In the genomic region with DNA sequence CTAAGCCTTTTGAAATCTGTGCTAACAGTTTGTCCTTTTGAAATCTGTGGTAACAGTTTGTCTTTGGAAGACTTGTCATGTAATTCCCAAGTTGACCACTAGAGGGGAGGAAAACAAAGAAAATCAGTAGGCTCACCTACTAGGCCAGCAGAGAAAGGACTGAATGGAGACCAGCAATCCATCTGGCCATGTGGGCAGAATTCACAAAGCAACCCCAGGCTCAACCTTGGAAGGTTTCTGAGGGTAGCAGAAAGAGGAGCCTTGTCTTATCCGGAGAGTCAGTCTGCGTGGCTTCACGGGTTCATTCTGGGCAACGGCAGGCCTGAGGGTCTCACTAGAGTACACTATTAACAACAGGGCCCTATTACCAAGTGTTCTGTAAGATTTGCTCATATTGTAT, we compare ENCODE assay signal across 8 mouse cellular contexts.
A peak's percentile ranks its signal among the peaks of the same experiment; 100 is the strongest.
DNase-seq lines count a peak whose midpoint lies in the region; ATAC-seq lines count a peak whose summit lies in the region.

No protein-coding gene starts in this region.

- no peaks in the 10 kb centered on the region for H3K9me3 ChIP-seq in embryonic facial prominence, embryonic 10.5 days
- no peaks in the 10 kb centered on the region for H3K9me3 ChIP-seq in midbrain, embryonic 16.5 days (replicated peaks; ENCODE audit: control insufficient read depth, low read length, poor library complexity, severe bottlenecking)

- peak; percentile 9 for DNase-seq in adrenal gland, postnatal 14 days
- DNase-seq in adrenal gland, adult 8-10 months, result no peak
- DNase-seq in right cerebral cortex, postnatal 10 days (ENCODE audit: low spot score in 2 of 2), result peak; percentile 28 to 39
- DNase-seq in right cerebral cortex, postnatal 25 days, result no peak
- DNase-seq in embryonic facial prominence, embryonic 10.5 days (ENCODE audit: low spot score), result peak; percentile 37
- DNase-seq in kidney, postnatal 10 days, result peak; percentile 9

- no peak overlapping the region for H3K27ac ChIP-seq in embryonic facial prominence, embryonic 10.5 days (replicated peaks)
- H3K27ac ChIP-seq in midbrain, embryonic 16.5 days (ENCODE audit: low read length), result no peak overlapping the region

- ATAC-seq in midbrain, embryonic 16.5 days, result peak; percentile 76
- no peak for ATAC-seq in erythroblast, adult 5-6 weeks (replicated peaks; ENCODE audit: low FRiP score, poor library complexity, severe bottlenecking)

- no peak overlapping the region for H3K4me2 ChIP-seq in midbrain, embryonic 16.5 days (ENCODE audit: low read length)

- H3K4me3 ChIP-seq in embryonic facial prominence, embryonic 10.5 days, result no peak overlapping the region
- no peak overlapping the region for H3K4me3 ChIP-seq in midbrain, embryonic 16.5 days (ENCODE audit: low read depth, low read length)

- no peak overlapping the region for H3K9ac ChIP-seq in midbrain, embryonic 16.5 days (ENCODE audit: low read depth, low read length)

- H3K27me3 ChIP-seq in embryonic facial prominence, embryonic 10.5 days (replicated peaks; ENCODE audit: low read depth, poor library complexity, severe bottlenecking), result no peaks in the 10 kb centered on the region
- no peaks in the 10 kb centered on the region for H3K27me3 ChIP-seq in midbrain, embryonic 16.5 days (ENCODE audit: control insufficient read depth, insufficient read depth, low read depth, low read length)

- 78% methylated on average over 4 of the region's 4 CpGs for WGBS in embryonic facial prominence, embryonic 10.5 days
- 85% methylated on average over 4 of the region's 4 CpGs for WGBS in midbrain, embryonic 16.5 days

- peaks cover 3% of the 10 kb centered on the region; the same call in 1 of the 2 replicates for H3K4me1 ChIP-seq in embryonic facial prominence, embryonic 10.5 days
- H3K4me1 ChIP-seq in midbrain, embryonic 16.5 days (ENCODE audit: control insufficient read depth, insufficient read depth, low read length), result no peaks in the 10 kb centered on the region

- no peaks in the 10 kb centered on the region for H3K36me3 ChIP-seq in embryonic facial prominence, embryonic 10.5 days (replicated peaks)
- no peaks in the 10 kb centered on the region for H3K36me3 ChIP-seq in midbrain, embryonic 16.5 days (ENCODE audit: control insufficient read depth, insufficient read depth, low read length)

Comparison
In these comparisons a context has a peak if more than half of its experiments do, and no peak if none do; other contexts are left out.
1. DNase-seq: peak in adrenal gland, postnatal 14 days (single experiment), right cerebral cortex, postnatal 10 days (2 of 2), embryonic facial prominence, embryonic 10.5 days (single experiment) and kidney, postnatal 10 days (single experiment); none in adrenal gland, adult 8-10 months (single experiment) and right cerebral cortex, postnatal 25 days (single experiment).